Mouse (Mus musculus) CH12F3 (cell line): ENCODE results near the gene Cped1.
"Not testable (repeated sequence)": the region's sequence is repeated elsewhere in the genome, so short reads cannot be mapped to it uniquely, and the experiment has no call there.

Experiments used
- in situ Hi-C: fragments of 300-500 bp; cut with MboI; formaldehyde crosslinking; loops from 2 replicates; pipeline ENCODE4 v1.14.3; 2020; ENCODE audit warnings: low sequenced_read_pairs

The Cped1 gene

GRCm38 (mm10) chr6:22213187-22213586 is 227.5 kb downstream of the Cped1 start:
- in situ Hi-C loops = no loop called here

GRCm38 (mm10) chr6:22213813-22214212 is 228.1 kb downstream of the Cped1 start:
- in situ Hi-C loops = no loop called here

DNA sequence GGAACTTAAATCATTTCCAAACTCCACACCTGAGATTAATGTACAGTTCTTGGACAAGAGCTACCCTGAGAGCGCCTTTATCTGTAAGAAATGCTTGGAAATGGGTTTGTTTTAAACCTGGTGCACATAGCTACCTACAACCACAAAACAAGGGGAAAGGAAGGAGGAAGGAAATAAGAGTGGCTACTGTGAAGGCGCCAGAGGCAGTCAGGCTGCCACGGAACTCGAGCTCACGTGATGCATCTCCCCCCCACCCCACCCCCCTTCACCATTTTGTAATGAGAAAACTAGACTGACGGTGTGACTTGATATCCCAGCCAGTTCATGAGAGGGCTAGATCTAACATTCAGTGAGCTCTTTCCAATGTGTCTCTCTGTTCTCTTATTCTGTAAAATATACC is 228.9 kb downstream of the Cped1 start:
- in situ Hi-C loops = no loop called here

DNA sequence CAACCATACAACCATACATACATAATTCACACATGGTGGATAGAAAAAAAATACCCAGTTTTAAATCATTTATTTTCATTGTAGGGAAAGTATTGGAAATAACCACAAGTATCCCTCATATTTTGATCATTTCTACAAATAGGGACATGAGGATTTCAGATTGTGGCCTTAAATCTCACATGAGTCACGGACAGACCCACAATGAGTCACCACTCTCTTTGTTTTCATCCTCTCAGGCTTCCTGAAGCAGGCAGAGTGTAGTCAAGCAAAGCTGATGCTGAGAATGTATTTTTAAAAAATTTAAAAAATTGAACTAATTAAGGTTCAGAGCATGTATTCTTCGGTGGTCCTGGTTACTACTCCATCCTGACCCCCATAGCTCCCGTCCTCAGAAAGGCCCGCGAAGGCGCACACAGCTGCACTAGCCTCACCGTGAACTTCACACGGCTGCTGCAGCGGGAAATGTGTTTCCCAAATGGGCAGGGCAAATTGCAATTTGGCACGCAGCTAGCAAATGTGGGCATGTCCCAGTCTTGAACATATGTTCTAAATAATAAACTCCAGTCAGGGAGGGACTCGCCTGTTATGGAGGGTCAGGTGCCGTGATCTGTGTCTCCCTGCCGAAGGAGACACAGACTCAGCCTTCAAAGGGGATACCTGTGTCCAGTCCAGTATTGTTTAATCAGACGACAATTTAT is 230.7 kb downstream of the Cped1 start:
- in situ Hi-C loops = no loop called here

- in situ Hi-C loops = no loop called here
Observed at GRCm38 (mm10) chr6:22221134-22221533, 235.4 kb downstream of the Cped1 start.

- in situ Hi-C loops = no loop called here
Observed at GRCm38 (mm10) chr6:22222087-22222486, 236.4 kb downstream of the Cped1 start.

DNA sequence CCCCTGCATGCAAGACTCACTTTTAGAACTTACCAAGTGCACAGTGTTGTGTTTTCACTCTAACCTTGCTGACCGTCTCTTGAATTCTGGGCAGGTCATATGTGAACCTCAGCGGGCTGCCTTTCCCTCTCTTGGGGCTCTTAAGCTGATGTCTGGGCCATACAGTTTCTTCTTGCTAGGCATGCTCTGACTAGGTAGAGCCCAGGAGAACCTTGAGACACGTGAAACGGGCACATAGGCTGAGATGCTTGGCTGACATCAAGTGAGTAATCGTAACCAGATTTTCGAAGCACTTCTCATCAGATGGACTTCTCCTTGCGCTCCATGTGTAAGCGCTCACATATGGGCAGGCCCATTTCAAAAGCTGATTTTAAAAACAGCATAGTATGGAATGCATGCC is 237.2 kb downstream of the Cped1 start:
- in situ Hi-C loops = no loop called here

GRCm38 (mm10) chr6:22224351-22224750 is 238.6 kb downstream of the Cped1 start:
- in situ Hi-C loops = no loop called here

DNA sequence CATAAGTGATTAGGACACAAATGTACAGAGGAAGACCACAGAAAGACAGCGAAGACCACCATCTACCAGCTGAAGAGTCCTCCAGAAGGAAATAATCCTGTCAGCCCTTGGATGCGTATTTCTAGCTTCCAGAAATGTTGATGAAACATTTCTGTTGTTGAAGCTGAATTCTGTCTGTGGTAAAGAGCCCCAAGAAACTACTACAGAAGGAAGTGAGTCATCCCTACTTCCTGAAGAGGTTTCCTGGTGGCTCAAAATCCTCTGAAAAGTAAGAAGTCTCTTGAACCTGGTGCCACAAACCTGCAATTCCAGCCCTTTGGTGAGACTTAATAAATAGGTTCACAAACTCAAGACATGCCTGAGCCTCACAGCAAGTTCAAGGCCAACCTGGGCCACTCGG is 245.5 kb downstream of the Cped1 start:
- in situ Hi-C loops = no loop called here

DNA sequence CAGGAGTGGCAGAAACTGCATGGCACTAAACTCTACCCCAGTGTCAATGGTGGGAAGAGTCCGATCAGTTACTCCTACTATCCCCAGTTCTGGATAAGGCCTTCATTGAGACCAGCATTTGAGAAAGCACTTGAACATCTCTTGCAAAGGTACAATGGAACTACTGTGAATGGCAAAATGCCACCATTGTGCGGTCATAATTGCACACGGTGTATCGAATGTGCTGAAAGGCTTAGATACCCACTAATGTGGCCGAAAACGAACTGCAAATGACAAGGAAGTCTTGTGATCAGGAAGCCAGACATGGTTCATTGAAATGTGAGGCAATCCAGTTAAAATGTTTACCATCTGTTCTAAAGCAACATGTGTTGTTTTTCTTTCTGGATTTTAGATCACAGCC is 247.8 kb downstream of the Cped1 start:
- in situ Hi-C loops = no loop called here

DNA sequence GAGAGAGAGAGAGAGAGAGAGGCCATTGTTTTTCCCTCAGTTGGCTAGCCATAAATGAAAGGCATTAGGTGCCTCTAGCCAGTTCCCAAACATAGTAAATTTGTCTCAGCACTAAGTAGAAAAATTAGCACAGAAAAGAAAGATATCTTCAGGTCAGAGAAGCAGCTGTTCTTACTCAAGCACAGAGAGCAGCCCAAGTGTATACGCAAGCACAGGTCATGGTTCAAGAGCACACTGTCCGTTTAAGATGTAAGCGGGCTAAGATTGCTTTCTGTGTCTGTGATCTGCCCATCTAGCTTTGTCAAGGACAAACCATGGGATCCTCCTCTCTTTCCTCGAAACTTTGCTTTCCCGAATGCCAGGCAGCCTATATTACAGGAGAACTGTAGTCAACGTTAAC is 249.4 kb downstream of the Cped1 start:
- in situ Hi-C loops = no loop called here

GRCm38 (mm10) chr6:22243321-22243720 is 257.6 kb downstream of the Cped1 start:
- in situ Hi-C loops = no loop called here

GRCm38 (mm10) chr6:22246696-22247095 is 261.0 kb downstream of the Cped1 start:
- in situ Hi-C loops = no loop called here

DNA sequence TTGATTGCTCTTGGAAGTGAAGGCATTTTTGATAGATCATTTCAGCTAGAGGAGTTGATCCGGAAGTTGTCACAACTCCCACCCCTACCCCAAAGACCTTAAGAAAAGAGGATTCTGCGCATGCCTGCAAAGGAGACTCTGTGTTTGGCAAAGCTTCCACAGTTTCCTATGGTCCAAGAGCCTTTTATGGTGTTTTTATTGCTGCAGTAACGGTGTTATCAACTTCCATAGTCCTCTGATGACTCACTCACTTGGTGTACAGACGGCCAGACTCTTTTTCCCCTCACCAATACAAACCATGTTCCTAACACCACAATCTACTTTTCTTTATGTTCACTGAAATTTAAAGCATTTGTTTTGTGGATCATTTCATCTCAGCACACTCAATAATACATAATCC is 273.1 kb downstream of the Cped1 start:
- in situ Hi-C loops = no loop called here

DNA sequence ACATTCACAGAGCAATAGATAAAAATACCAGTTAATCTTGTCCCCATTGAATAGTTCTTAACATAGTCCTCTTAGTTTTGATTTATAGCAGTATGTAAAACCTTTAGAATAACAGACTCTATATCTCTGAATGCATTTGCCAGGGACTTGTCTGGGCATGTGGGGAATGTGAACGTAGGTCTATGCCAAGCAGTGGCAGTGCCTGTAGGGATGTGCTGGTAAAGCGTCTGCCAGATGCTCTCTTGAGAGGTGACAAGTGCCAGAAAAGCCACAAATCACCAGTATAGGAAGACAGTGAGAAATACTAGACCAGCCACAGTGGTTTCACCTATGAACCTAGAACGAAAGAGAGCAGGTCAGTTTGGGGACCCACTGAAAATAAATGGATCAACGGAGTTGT is 276.8 kb downstream of the Cped1 start:
- in situ Hi-C loops = no loop called here

DNA sequence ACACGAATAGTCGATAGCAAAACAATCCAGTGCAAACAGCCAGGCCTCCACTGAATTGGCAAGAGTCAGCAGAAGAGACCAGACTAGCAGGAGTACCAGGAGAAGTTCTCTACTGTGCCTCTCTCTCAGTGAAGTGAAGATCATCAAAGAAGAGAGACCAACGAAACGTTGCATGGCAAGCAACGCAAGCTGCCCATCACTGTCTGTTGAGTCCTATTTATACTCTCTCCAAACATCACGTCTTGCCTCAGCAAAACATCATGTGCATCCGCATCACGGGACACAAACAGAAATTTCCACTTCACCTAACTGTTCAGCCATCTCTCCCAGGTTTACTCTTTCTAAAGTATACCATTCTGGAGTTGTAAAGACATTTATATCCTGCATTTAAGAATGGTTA is 278.4 kb downstream of the Cped1 start:
- in situ Hi-C loops = not testable (repeated sequence)

DNA sequence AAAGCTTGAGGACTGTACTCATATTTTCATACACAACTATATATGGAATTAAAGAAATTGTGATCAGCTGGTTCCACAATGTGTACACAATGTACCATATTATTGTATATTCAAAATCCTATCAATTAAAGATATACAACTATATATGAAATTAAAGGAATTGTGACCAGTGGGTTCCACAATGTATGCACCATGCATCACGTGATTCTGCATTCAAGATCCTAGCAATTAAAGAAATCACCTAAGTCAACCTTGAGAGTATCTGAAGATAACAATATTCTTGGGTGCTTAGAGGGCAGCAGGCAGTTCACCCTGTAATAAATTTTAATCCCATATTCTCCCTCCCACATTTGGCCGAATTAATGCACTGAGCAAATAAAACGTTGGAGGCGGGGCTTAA is 280.3 kb downstream of the Cped1 start:
- in situ Hi-C loops = no loop called here

GRCm38 (mm10) chr6:22267807-22268667 is 282.3 kb downstream of the Cped1 start:
- in situ Hi-C loops = no loop called here

DNA sequence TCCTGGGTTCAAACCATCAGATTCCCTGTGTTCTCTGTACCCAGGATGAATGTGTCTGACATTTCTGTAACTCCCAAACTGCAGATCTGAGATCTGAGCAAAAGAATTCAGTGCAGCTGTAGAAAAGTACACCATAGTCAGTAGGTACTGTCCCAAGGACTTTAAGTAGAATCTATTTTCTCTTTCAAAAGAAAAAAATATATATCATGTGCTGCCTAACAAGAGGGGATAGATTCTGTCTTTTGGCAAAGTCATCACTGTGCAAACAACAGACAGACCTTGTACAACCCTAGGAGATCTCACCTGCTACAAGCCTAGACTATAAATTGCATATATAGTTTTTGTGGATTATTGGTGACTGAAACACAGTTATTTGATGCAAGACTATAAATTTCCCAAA is 283.0 kb downstream of the Cped1 start:
- in situ Hi-C loops = no loop called here

DNA sequence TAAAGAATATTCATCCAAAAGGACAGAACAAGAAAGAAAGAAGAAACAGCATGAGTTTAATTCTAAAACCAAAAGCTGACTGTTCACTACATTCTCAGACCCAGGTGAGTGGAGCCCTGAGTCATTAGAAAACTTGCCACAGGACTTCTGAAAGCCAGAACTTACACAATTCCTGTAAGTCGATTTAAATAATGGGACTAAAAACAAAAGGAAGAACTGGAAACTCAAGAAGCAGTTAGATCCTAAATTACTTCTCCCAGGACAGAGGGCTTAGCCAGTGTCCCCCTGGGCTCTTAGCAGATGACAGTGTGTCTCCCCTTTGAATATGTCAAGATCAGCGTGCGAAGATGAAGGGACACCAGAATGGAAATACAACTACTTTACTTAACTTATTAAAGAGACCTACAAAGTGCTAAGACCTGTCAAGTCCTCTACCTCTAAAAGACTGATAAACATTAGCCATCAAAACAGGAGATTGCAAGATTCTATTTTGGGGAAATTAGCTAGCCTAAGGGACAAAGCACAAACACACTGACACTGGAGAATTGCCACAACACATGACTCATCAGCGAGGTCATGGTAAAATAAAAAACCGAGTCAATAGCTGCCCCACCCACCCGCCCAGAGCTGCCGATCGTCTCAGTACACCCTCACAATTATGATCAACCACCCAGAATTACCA is 284.3 kb downstream of the Cped1 start:
- in situ Hi-C loops = no loop called here

DNA sequence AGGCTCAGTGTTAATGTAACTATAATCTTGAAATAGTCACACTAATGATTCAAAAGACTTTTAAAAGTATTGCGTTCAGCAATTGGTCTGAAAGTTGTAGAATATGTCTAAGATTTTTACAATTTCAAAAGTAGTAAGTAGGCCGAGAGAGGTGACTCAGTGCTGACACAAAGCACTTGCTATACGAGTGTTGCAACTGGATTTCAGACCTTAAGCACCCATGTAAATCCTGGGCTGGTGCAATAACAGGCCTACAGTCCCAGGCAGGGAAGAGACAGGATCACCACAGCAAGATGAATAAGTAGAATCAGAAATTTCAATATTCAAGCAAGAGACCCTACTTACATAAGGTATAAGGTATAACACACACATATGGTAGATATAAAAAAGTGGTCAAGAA is 292.2 kb downstream of the Cped1 start:
- in situ Hi-C loops = no loop called here
